Mouse (Mus musculus): ENCODE data around the gene Cit. TPM values are rescaled to one million over a fixed set of nuclear protein-coding genes. Genes with fewer than 3 reads are reported as not detected.

Gene Cit
- polyA plus RNA-seq, 1 experiment from 2014 or later: 17.7 TPM

GRCm38 (mm10) chr5:115924946-115925345, 79.9 kb downstream of the Cit start:
- WGBS: 94% methylated on average over 7 of the region's 7 CpGs

GRCm38 (mm10) chr5:115928786-115929507, 83.9 kb downstream of the Cit start:
- 90% methylated on average over 16 of the region's 16 CpGs for WGBS
- H3K27ac ChIP-seq: no peak overlapping the region
- no peak overlapping the region for H3K4me3 ChIP-seq
- H3K4me2 ChIP-seq: no peak overlapping the region
- H3K4me1 ChIP-seq (replicated peaks): no peaks in the 10 kb centered on the region
- H3K9ac ChIP-seq: no peak overlapping the region
- H3K27me3 ChIP-seq: no peaks in the 10 kb centered on the region
- peaks cover 37% of the 10 kb centered on the region for H3K36me3 ChIP-seq
- 0 out of 2 replicates have a peak, but pooled peaks cover 4% of the 10 kb centered on the region for H3K9me3 ChIP-seq
- ATAC-seq (ENCODE audit: low FRiP score): no peak

More at GRCm38 (mm10) chr5:115924946-115925345, 79.9 kb downstream of the Cit start:
- no peak for ATAC-seq (ENCODE audit: low FRiP score)
- H3K36me3 ChIP-seq: peaks cover 9% of the 10 kb centered on the region
- H3K27me3 ChIP-seq: no peaks in the 10 kb centered on the region
- H3K27ac ChIP-seq: no peak overlapping the region
- H3K9me3 ChIP-seq: no peaks in the 10 kb centered on the region
- no peak overlapping the region for H3K9ac ChIP-seq
- H3K4me1 ChIP-seq (replicated peaks): no peaks in the 10 kb centered on the region
- H3K4me2 ChIP-seq: no peak overlapping the region
- H3K4me3 ChIP-seq: no peak overlapping the region

- H3K27ac ChIP-seq: no peak overlapping the region
- H3K36me3 ChIP-seq: peaks cover 49% of the 10 kb centered on the region
- no peak overlapping the region for H3K9ac ChIP-seq
- no peak overlapping the region for H3K4me2 ChIP-seq
- WGBS: 95% methylated on average over 11 of the region's 11 CpGs
- no peaks in the 10 kb centered on the region for H3K4me1 ChIP-seq (replicated peaks)
- no peak for ATAC-seq (ENCODE audit: low FRiP score)
- no peaks in the 10 kb centered on the region for H3K27me3 ChIP-seq
- H3K4me3 ChIP-seq: no peak overlapping the region
- 0 out of 2 replicates have a peak, but pooled peaks cover 4% of the 10 kb centered on the region for H3K9me3 ChIP-seq
Observed at GRCm38 (mm10) chr5:115932325-115932724, 87.2 kb downstream of the Cit start.

- Histone ChIP-seq H3K9ac (no peak overlapping the region), H3K4me2 (no peak overlapping the region), H3K4me3 (no peak overlapping the region), H3K27ac (no peak overlapping the region), H3K27me3 (no peaks in the 10 kb centered on the region), H3K36me3 (peaks cover 54% of the 10 kb centered on the region), H3K9me3 (no peaks in the 10 kb centered on the region; the same call in 1 of the 2 replicates), H3K4me1 (replicated peaks) (no peaks in the 10 kb centered on the region)
- 93% methylated on average over 15 of the region's 15 CpGs for WGBS
- no peak for ATAC-seq (ENCODE audit: low FRiP score)
Observed at GRCm38 (mm10) chr5:115936851-115937250, 91.8 kb downstream of the Cit start.

GRCm38 (mm10) chr5:115937566-115937965, 92.5 kb downstream of the Cit start:
- H3K9ac ChIP-seq: no peak overlapping the region
- peaks cover 54% of the 10 kb centered on the region for H3K36me3 ChIP-seq
- peaks cover 2% of the 10 kb centered on the region; the same call in 1 of the 2 replicates for H3K9me3 ChIP-seq
- no peak overlapping the region for H3K4me2 ChIP-seq
- no peak for ATAC-seq (ENCODE audit: low FRiP score)
- no peak overlapping the region for H3K27ac ChIP-seq
- 96% methylated on average over 6 of the region's 6 CpGs for WGBS
- no peaks in the 10 kb centered on the region for H3K27me3 ChIP-seq
- no peaks in the 10 kb centered on the region for H3K4me1 ChIP-seq (replicated peaks)
- H3K4me3 ChIP-seq: no peak overlapping the region

- H3K27ac ChIP-seq: no peak overlapping the region
- H3K9me3 ChIP-seq: peaks cover 6% of the 10 kb centered on the region; the same call in 1 of the 2 replicates
- H3K27me3 ChIP-seq: no peaks in the 10 kb centered on the region
- no peaks in the 10 kb centered on the region for H3K4me1 ChIP-seq (replicated peaks)
- H3K4me3 ChIP-seq: no peak overlapping the region
- no peak overlapping the region for H3K9ac ChIP-seq
- WGBS: 92% methylated on average over 13 of the region's 13 CpGs
- no peak for ATAC-seq (ENCODE audit: low FRiP score)
- H3K36me3 ChIP-seq: peaks cover 53% of the 10 kb centered on the region
- no peak overlapping the region for H3K4me2 ChIP-seq
Observed at GRCm38 (mm10) chr5:115938999-115939398, 93.9 kb downstream of the Cit start.

- ATAC-seq (ENCODE audit: low FRiP score): no peak
- H3K4me2 ChIP-seq: no peak overlapping the region
- peaks cover 57% of the 10 kb centered on the region for H3K36me3 ChIP-seq
- H3K27ac ChIP-seq: no peak overlapping the region
- no peak overlapping the region for H3K9ac ChIP-seq
- H3K4me3 ChIP-seq: no peak overlapping the region
- no peaks in the 10 kb centered on the region for H3K27me3 ChIP-seq
- H3K9me3 ChIP-seq: peaks cover 6% of the 10 kb centered on the region; the same call in 1 of the 2 replicates
- peaks cover 8% of the 10 kb centered on the region; the same call in 1 of the 2 replicates for H3K4me1 ChIP-seq (replicated peaks)
- WGBS: 94% methylated on average over 3 of the region's 3 CpGs
Observed at GRCm38 (mm10) chr5:115942389-115942788, 97.3 kb downstream of the Cit start.

- WGBS: 33% methylated on average over 11 of the region's 11 CpGs
- H3K4me1 ChIP-seq (replicated peaks): peaks cover 8% of the 10 kb centered on the region; the same call in 1 of the 2 replicates
- no peak overlapping the region for H3K4me3 ChIP-seq
- peaks cover 57% of the 10 kb centered on the region for H3K36me3 ChIP-seq
- no peak overlapping the region for H3K9ac ChIP-seq
- H3K4me2 ChIP-seq: no peak overlapping the region
- no peak for ATAC-seq (ENCODE audit: low FRiP score)
- no peaks in the 10 kb centered on the region for H3K27me3 ChIP-seq
- peaks cover 6% of the 10 kb centered on the region; the same call in 1 of the 2 replicates for H3K9me3 ChIP-seq
- no peak overlapping the region for H3K27ac ChIP-seq
Observed at GRCm38 (mm10) chr5:115944791-115945490, 99.9 kb downstream of the Cit start.

GRCm38 (mm10) chr5:115947622-115948353, 102.7 kb downstream of the Cit start:
- H3K9me3 ChIP-seq: peaks cover 2% of the 10 kb centered on the region; the same call in 1 of the 2 replicates
- H3K4me2 ChIP-seq: no peak overlapping the region
- H3K36me3 ChIP-seq: peaks cover 59% of the 10 kb centered on the region
- H3K27ac ChIP-seq: no peak overlapping the region
- H3K9ac ChIP-seq: no peak overlapping the region
- no peaks in the 10 kb centered on the region for H3K27me3 ChIP-seq
- WGBS: 97% methylated on average over 15 of the region's 15 CpGs
- H3K4me1 ChIP-seq (replicated peaks): peaks cover 8% of the 10 kb centered on the region; the same call in 1 of the 2 replicates
- no peak overlapping the region for H3K4me3 ChIP-seq
- ATAC-seq (ENCODE audit: low FRiP score): no peak

GRCm38 (mm10) chr5:115950936-115951335, 105.9 kb downstream of the Cit start:
- no peak overlapping the region for H3K9ac ChIP-seq
- H3K4me2 ChIP-seq: no peak overlapping the region
- H3K36me3 ChIP-seq: peaks cover 82% of the 10 kb centered on the region
- WGBS: 90% methylated on average over 7 of the region's 7 CpGs
- H3K9me3 ChIP-seq: no peaks in the 10 kb centered on the region
- H3K27ac ChIP-seq: no peak overlapping the region
- H3K4me1 ChIP-seq (replicated peaks): no peaks in the 10 kb centered on the region
- no peak for ATAC-seq (ENCODE audit: low FRiP score)
- no peak overlapping the region for H3K4me3 ChIP-seq
- no peaks in the 10 kb centered on the region for H3K27me3 ChIP-seq

- WGBS: 96% methylated on average over 6 of the region's 6 CpGs
- no peak overlapping the region for H3K9ac ChIP-seq
- H3K36me3 ChIP-seq: peaks cover 77% of the 10 kb centered on the region
- H3K4me3 ChIP-seq: no peak overlapping the region
- no peak overlapping the region for H3K4me2 ChIP-seq
- H3K4me1 ChIP-seq (replicated peaks): no peaks in the 10 kb centered on the region
- H3K27me3 ChIP-seq: no peaks in the 10 kb centered on the region
- no peak overlapping the region for H3K27ac ChIP-seq
- H3K9me3 ChIP-seq: no peaks in the 10 kb centered on the region
- ATAC-seq (ENCODE audit: low FRiP score): no peak
Observed at GRCm38 (mm10) chr5:115953173-115953572, 108.1 kb downstream of the Cit start.

GRCm38 (mm10) chr5:115954084-115954483, 109.0 kb downstream of the Cit start:
- H3K4me1 ChIP-seq (replicated peaks): no peaks in the 10 kb centered on the region
- H3K36me3 ChIP-seq: peaks cover 69% of the 10 kb centered on the region
- H3K9me3 ChIP-seq: no peaks in the 10 kb centered on the region
- H3K4me3 ChIP-seq: no peak overlapping the region
- no peak overlapping the region for H3K9ac ChIP-seq
- WGBS: over 99% methylated on average over 6 of the region's 6 CpGs
- ATAC-seq (ENCODE audit: low FRiP score): no peak
- no peak overlapping the region for H3K4me2 ChIP-seq
- H3K27ac ChIP-seq: no peak overlapping the region
- no peaks in the 10 kb centered on the region for H3K27me3 ChIP-seq
